Mouse (Mus musculus) megakaryocyte, embryonic 14.5 days (primary cell): ENCODE results near the gene Zbtb34.

Experiments used
- FLI1 ChIP-seq: IDR thresholded peaks from 2 replicates; pipeline ENCODE4 v1.6.1; 2012; ENCODE audit warnings: low read length, inconsistent platforms, mixed read lengths
- GATA1 ChIP-seq: IDR thresholded peaks from 3 replicates; pipeline ENCODE4 v1.6.1; 2012; ENCODE audit warnings: mixed read lengths, low read length, inconsistent platforms, borderline replicate concordance

- TF ChIP-seq GATA1 (no peak), FLI1 (no peak)
Observed at GRCm38 (mm10) chr2:33430771-33431699, at the start of gene Zbtb34.
